Mouse (Mus musculus): ENCODE results near the gene Pim2. TPM values are rescaled to one million over a fixed set of nuclear protein-coding genes. Genes with fewer than 3 reads are reported as not detected.

The Pim2 gene
- 7.0 and 7.8 TPM in 2 replicates for polyA plus RNA-seq (2016; fragmentation: Nextera tagmentation; extraction: Ambion mirVana)

DNA sequence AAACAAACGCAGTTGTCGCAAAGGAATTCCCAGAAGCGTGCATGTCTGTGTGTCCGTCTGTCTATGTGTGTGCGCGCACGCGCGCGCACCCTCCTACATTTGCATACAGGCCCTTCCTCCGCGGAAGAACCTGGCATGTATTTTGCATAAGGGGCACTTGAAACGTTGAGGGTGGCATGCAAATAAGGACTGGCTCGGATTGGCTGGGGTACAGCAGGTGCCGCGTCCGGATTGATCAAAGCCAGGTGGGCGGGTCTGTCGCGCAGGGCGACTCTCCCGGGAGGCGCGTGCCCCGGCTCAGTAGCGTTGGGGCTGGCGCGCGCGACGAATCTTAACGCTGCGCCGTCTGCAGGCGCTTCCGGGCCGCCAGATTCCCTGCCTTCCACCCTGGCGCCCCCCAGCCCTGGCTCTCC, at the start of gene Pim2:
Pim2 (plus strand) TSS at position 256 of the 413 bp plus-strand sequence.
- Histone ChIP-seq H3K27ac (peak within 1 kb of the TSS; percentile 56), H3K9me3 (no peaks in the 10 kb centered on the region), H3K4me3 (peak within 1 kb of the TSS; percentile 64), H3K27me3 (ENCODE audit: insufficient read depth, poor library complexity, severe bottlenecking) (no peaks in the 10 kb centered on the region), H3K4me1 (0 out of 2 replicates have a peak, but pooled peaks cover 5% of the 10 kb centered on the region), H3K36me3 (peaks cover 21% of the 10 kb centered on the region)
- 7% methylated on average over 38 of the region's 38 CpGs for WGBS
- peak; percentile 91 for DNase-seq (ENCODE audit: low spot score)

DNA sequence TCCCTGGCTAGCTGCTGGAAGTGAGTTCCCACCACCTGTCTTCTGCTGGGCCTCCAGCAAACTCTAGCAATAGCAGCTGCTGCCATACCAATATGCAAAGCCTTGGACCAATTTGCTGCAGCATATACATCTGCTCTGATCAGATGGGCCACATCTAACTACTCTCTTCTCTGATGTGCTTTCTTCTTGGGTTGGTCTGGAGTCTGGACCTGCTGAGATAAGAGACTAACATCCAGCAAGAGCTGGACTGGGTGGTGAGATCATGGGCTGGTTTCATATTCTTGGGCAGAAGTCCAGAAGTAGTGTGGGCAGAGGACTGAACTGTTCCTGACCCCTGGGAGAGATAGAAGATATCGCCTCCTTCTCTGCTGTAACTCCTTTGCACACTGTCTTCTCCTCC, 40.9 kb upstream of the Pim2 start:
- no peaks in the 10 kb centered on the region for H3K9me3 ChIP-seq
- peak; percentile 77 for DNase-seq (ENCODE audit: low spot score)

DNA sequence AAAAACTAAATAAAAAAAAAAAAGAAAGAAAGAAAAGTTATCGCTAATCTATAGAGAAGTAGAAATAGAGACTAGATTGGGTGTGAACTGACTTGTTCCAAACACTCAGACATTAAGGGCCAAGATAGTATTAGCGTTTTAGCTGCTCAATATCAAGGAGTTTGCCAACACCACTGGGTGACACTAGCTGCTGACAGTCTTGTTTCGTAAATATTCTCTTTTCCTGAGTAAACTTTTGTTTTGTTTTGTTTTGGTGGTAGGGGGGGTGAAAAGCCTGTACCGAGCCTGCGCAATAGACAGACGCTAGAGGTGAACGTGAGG, 37.3 kb upstream of the Pim2 start:
- no peaks in the 10 kb centered on the region for H3K36me3 ChIP-seq
- H3K4me1 ChIP-seq, result no peaks in the 10 kb centered on the region
- WGBS, result 13% methylated on average over 7 of the region's 7 CpGs
- no peak for DNase-seq (ENCODE audit: low spot score)
- peak overlapping the region; percentile 84 for H3K4me3 ChIP-seq
- H3K27ac ChIP-seq, result peak overlapping the region; percentile 64; the same call in 1 of the 2 replicates
- no peaks in the 10 kb centered on the region for H3K27me3 ChIP-seq (ENCODE audit: insufficient read depth, poor library complexity, severe bottlenecking)
- no peaks in the 10 kb centered on the region for H3K9me3 ChIP-seq

More for the DNA sequence above, 40.9 kb upstream of the Pim2 start:
- Histone ChIP-seq H3K4me3 (no peak overlapping the region), H3K4me1 (no peaks in the 10 kb centered on the region), H3K27me3 (ENCODE audit: insufficient read depth, poor library complexity, severe bottlenecking) (no peaks in the 10 kb centered on the region), H3K36me3 (no peaks in the 10 kb centered on the region), H3K27ac (no peak overlapping the region)
- WGBS, result 52% methylated on average over 1 of the region's 1 CpGs

DNA sequence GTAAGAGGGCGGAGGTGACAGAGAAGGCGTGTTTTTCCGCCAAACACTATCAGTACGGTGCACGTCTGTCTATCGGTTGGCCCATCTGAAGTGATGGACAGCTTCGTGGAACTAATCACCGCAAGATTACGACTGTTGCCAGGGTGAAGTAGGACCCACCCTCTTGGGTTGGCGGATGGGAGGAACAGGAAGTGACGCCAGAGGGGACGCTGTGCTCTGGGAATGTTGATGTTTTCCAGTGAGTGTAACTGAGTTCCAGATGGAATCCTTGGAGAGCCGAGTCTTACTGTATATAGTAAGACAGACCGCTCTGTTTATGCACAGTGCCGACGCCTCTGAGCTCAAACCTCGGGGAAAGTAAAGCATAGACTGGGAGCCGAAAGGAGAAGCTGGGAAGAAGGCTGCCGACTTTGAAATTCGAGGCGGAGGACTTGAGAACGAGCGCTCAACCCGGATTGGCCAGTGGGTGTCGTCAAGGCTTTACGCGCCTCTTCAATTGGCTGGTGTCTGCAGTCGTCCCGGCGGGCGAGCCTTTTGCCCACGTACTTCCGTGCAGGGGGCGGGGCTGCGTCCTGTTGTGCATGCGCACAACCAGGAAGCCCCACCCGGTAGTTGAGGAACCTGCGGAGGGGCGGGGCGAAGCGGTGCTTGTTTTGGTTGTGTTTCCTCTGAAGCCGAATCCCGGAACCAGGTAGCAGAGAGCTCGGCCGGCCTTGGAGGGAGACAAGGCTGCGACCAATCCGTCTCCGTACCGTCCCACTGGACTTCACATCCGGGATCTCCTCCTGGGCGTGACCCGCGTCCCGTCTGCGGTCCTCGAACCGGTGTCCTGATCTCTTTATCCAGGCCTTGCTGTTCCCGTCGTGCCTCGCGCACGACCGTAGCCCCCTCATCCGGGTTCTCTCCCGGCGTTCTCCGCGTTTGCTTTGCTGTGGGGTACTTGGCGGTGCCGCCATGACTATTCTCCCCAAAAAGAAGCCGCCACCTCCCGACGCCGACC, 36.6 kb upstream of the Pim2 start, which contains the start of gene Otud5:
Otud5 (plus strand) TSS at position 202 of the 1,000 bp plus-strand sequence.
- 11% methylated on average over 74 of the region's 74 CpGs for WGBS
- H3K27ac ChIP-seq, result peak within 1 kb of the TSS; percentile 90

DNA sequence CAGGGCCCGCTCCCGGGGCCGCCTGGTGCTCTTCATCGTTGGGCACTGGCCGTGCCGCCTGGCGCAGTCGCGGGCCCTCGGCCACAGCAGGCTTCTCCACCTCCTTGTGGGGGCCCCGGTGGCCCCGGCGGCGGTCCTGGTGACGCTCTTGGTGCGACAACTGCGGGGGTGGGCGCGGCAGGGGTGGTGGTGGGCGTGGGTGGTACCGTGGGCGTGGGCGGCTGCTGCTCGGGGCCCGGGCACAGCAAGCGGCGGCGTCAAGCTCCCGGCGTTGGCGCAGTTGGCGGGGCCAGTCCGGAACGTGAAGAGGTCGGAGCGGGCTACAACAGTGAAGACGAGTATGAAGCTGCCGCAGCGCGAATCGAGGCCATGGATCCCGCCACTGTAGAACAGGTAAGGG, 35.7 kb upstream of the Pim2 start:
- H3K27ac ChIP-seq, result peak overlapping the region; percentile 90
- WGBS, result 19% methylated on average over 42 of the region's 42 CpGs
- H3K27me3 ChIP-seq (ENCODE audit: insufficient read depth, poor library complexity, severe bottlenecking), result no peaks in the 10 kb centered on the region
- H3K9me3 ChIP-seq, result no peaks in the 10 kb centered on the region
- no peaks in the 10 kb centered on the region for H3K36me3 ChIP-seq
- H3K4me1 ChIP-seq, result no peaks in the 10 kb centered on the region
- DNase-seq (ENCODE audit: low spot score), result peak; percentile 74
- peak overlapping the region; percentile 84 for H3K4me3 ChIP-seq

More for the DNA sequence above, 36.6 kb upstream of the Pim2 start, which contains the start of gene Otud5:
- peak within 1 kb of the TSS; percentile 84 for H3K4me3 ChIP-seq
- DNase-seq (ENCODE audit: low spot score), result peak; percentile 98
- H3K9me3 ChIP-seq, result no peaks in the 10 kb centered on the region
- no peaks in the 10 kb centered on the region for H3K27me3 ChIP-seq (ENCODE audit: insufficient read depth, poor library complexity, severe bottlenecking)
- no peaks in the 10 kb centered on the region for H3K4me1 ChIP-seq
- no peaks in the 10 kb centered on the region for H3K36me3 ChIP-seq

DNA sequence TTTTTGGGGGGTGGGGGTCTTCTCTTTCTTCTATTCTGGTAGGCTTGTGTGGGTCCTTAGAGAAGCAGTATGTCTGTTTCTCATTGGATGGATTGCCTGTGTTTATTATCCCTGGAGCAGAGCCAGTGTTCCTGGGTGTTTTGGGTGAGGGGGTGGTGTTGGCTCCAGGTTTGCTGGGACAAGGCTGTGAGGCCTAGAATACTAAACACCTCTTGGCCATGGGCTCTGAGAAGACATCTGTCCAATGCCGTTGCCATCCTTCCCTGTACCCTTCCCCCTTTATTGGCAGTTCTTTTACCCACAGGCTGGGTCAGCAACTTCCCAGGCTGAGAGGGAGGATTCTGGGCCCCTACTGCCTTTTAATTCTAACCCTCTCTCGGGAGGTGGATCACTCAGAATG, 30.2 kb upstream of the Pim2 start:
- no peaks in the 10 kb centered on the region for H3K4me1 ChIP-seq

DNA sequence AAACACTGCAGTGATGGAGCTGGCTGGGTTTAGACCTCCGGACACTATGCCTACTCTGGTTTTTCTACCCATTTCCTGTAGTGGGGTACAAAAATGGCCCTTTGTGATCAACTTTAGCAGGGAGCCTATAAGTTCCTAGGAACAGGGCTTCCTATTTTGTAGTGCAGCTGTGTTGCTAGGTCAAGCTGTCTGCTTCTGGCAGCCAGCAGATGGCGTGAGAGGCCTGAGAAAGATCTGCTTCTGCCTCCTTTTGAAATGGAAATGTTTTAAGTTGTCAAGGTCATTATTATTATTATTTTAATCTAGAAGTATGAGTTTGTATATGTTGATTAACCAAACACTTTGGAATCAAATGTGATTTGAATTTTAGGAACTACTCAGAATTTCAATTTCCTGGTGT, 23.5 kb upstream of the Pim2 start:
- H3K27ac ChIP-seq, result no peak overlapping the region
- DNase-seq (ENCODE audit: low spot score), result no peak
- H3K4me3 ChIP-seq, result no peak overlapping the region
- no peaks in the 10 kb centered on the region for H3K27me3 ChIP-seq (ENCODE audit: insufficient read depth, poor library complexity, severe bottlenecking)
- peaks cover 12% of the 10 kb centered on the region for H3K36me3 ChIP-seq
- H3K4me1 ChIP-seq, result no peaks in the 10 kb centered on the region
- H3K9me3 ChIP-seq, result no peaks in the 10 kb centered on the region
- WGBS, result 38% methylated on average over 2 of the region's 2 CpGs

More for the DNA sequence above, 30.2 kb upstream of the Pim2 start:
- no peak overlapping the region for H3K27ac ChIP-seq
- H3K9me3 ChIP-seq, result no peaks in the 10 kb centered on the region
- WGBS, result 75% methylated on average over 2 of the region's 2 CpGs
- H3K36me3 ChIP-seq, result peaks cover 10% of the 10 kb centered on the region; the same call in 1 of the 2 replicates
- H3K27me3 ChIP-seq (ENCODE audit: insufficient read depth, poor library complexity, severe bottlenecking), result no peaks in the 10 kb centered on the region
- peak; percentile 24 for DNase-seq (ENCODE audit: low spot score)
- no peak overlapping the region for H3K4me3 ChIP-seq

DNA sequence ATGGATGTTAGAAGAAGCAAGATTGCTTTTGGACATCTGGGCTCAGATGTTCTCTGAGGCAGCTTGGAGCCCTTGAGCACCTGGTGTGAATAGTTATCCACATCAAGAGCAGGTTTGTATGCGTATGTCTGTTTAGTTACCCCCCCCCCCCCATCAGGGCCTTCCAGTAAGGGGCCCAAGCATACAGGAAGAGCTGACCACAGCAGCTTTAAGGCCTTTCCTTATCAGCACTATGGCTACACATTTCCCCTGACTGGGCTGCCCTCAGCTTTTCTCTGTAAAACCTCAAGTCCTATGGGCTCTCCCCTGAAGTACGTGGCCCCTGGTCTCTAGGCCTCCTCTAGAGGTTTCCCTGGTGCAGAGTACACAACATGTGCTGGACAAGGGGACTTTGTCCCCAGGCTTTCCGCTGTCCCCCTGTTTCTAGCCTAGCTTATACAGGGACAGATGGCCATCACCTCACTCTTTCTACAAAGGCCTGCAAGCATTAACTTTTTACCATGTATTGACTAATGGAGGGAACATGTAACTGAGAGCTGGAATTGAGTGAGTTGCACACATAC, 18.8 kb upstream of the Pim2 start:
- 77% methylated on average over 3 of the region's 3 CpGs for whole genome bisulfite sequencing
- Histone ChIP-seq H3K4me1 (no peaks in the 10 kb centered on the region), H3K9me3 (no peaks in the 10 kb centered on the region), H3K27ac (no peak overlapping the region), H3K4me3 (no peak overlapping the region), H3K27me3 (ENCODE audit: insufficient read depth, poor library complexity, severe bottlenecking) (no peaks in the 10 kb centered on the region), H3K36me3 (peaks cover 6% of the 10 kb centered on the region; the same call in 1 of the 2 replicates)
- DNase-seq (ENCODE audit: low spot score), result no peak

DNA sequence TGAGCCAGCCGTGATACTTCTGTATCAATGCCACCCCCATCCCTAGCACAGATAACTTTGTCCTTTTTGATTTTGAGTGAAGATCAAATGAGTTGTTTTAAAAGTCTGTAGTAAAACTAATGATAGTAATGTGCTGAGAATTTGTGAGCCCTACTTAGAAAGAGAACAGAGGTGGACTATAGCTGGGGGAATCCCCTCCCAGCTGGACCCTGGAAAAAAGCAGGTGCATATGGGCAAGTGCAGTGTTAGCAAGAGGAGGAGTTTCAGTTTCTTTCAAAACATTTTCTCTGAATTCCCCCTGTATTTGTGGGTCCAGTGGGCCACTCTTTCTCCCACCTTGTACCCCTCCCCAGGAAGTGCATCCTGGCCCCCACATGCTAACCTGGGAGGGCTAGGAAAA, 14.9 kb upstream of the Pim2 start:
- no peak for DNase-seq (ENCODE audit: low spot score)
- 82% methylated on average over 1 of the region's 1 CpGs for WGBS
- Histone ChIP-seq H3K4me1 (no peaks in the 10 kb centered on the region; the same call in 1 of the 2 replicates), H3K36me3 (peaks cover 9% of the 10 kb centered on the region), H3K4me3 (no peak overlapping the region), H3K9me3 (no peaks in the 10 kb centered on the region), H3K27ac (no peak overlapping the region), H3K27me3 (ENCODE audit: insufficient read depth, poor library complexity, severe bottlenecking) (no peaks in the 10 kb centered on the region)

DNA sequence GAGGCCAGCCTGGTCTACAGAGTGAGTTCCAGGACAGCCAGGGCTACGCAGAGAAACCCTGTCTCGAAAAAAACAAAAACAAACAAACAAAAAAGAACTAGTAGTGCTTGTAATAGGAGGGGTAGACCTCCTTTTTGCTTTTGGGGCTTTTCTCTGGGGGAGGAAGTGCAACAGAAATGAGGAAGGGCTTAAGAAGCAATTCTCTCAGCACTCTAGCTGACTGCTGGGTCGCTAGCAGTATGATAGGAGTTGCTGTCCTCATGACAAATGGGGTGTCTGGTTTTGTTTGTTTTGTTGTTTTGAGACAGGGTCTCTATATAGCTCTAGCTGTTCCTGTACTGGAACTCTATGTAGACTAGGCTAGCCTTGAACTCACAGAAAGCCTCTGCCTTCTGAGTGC, 13.5 kb upstream of the Pim2 start:
- H3K4me3 ChIP-seq, result no peak overlapping the region
- no peaks in the 10 kb centered on the region; the same call in 1 of the 2 replicates for H3K4me1 ChIP-seq
- 71% methylated on average over 3 of the region's 3 CpGs for WGBS
- peaks cover 14% of the 10 kb centered on the region for H3K36me3 ChIP-seq
- no peak overlapping the region for H3K27ac ChIP-seq
- no peak for DNase-seq (ENCODE audit: low spot score)
- no peaks in the 10 kb centered on the region for H3K27me3 ChIP-seq (ENCODE audit: insufficient read depth, poor library complexity, severe bottlenecking)
- no peaks in the 10 kb centered on the region for H3K9me3 ChIP-seq

DNA sequence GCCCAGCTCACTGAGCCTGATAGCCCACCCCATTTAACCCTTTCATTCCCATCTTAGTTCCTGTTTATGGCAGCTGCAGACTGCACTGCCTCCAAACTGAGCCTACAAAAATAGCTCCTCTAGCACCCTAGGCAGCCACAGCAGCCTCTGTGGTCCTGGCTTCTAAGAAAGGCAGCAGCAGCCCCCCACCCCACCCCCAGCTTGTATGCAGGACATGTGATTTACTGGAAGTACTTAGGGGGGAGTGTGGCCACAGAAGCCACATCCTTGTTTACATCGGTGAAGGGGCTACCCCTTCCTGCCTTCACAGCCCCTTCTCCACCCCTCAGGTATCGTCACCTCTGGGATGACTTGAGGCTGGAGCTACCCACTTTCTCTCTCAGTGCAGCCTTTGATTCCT, 12.7 kb upstream of the Pim2 start:
- Histone ChIP-seq H3K4me3 (no peak overlapping the region), H3K9me3 (no peaks in the 10 kb centered on the region), H3K27me3 (ENCODE audit: insufficient read depth, poor library complexity, severe bottlenecking) (no peaks in the 10 kb centered on the region), H3K4me1 (no peaks in the 10 kb centered on the region; the same call in 1 of the 2 replicates), H3K27ac (no peak overlapping the region), H3K36me3 (peaks cover 14% of the 10 kb centered on the region)
- WGBS, result 36% methylated on average over 2 of the region's 2 CpGs
- DNase-seq (ENCODE audit: low spot score), result no peak

DNA sequence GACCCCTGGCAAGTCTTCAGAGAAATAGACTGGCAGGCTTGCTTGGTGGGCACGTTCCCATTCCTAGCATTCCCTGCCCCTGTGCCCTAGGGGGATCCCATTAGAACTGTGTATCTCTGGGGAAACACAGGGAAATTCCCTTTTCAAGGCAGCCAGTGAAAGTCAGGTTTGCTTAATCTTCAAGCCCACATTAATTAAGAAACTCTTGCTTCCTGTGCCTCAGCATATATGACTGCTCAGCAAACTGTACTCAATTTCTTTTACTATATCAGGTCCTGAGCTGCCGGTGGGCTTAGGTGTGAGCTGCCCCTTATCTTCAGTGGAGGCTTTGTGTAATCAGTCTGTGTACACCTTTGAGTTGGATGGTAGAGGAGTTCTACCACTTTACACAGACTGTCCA, 12.3 kb upstream of the Pim2 start:
- Histone ChIP-seq H3K9me3 (no peaks in the 10 kb centered on the region), H3K4me1 (no peaks in the 10 kb centered on the region; the same call in 1 of the 2 replicates), H3K27ac (no peak overlapping the region), H3K36me3 (peaks cover 14% of the 10 kb centered on the region), H3K27me3 (ENCODE audit: insufficient read depth, poor library complexity, severe bottlenecking) (no peaks in the 10 kb centered on the region), H3K4me3 (no peak overlapping the region)
- DNase-seq (ENCODE audit: low spot score), result no peak
- 61% methylated on average over 2 of the region's 2 CpGs for WGBS

DNA sequence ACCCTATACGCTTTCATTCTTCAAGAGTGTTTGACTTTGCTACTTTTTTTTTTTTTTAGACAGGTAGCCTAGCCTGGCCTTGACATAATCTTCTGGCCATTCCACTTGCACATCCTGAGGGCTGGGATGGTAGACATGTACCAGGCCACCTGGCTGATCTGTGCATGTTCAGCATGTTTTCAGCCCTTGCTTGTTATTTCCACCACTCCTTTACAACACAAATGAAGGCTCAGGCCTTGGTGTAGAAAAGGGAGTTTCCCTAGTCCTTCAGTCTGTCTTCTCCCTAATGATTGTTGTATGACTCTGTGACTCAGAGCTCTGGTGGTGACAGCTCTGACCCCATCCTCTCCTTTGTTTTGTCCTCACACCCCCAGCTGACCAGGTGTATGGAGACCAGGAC, 10.9 kb upstream of the Pim2 start:
- Histone ChIP-seq H3K36me3 (peaks cover 20% of the 10 kb centered on the region), H3K4me3 (no peak overlapping the region), H3K27ac (no peak overlapping the region), H3K9me3 (no peaks in the 10 kb centered on the region), H3K27me3 (ENCODE audit: insufficient read depth, poor library complexity, severe bottlenecking) (no peaks in the 10 kb centered on the region), H3K4me1 (no peaks in the 10 kb centered on the region; the same call in 1 of the 2 replicates)
- DNase-seq (ENCODE audit: low spot score), result no peak
- WGBS, result 96% methylated on average over 1 of the region's 1 CpGs
